Mouse (Mus musculus): ENCODE measurements around the gene Prpf6. TPM values are rescaled to one million over a fixed set of nuclear protein-coding genes. Genes with fewer than 3 reads are reported as not detected.
A peak's percentile ranks its signal among the peaks of the same experiment; 100 is the strongest.

Prpf6 gene
- total and polyA plus RNA-seq, 3 experiments = 58.7 to 69.4 TPM; not detected in 1

GRCm38 (mm10) chr2:181662620-181663297 is 71.1 kb downstream of the Prpf6 start:
- no peak for TF ChIP-seq BHLHE40 (IDR thresholded peaks at IDR 0.05; ENCODE audit: borderline replicate concordance, low read depth, low read length)
- no peak for TF ChIP-seq ZMIZ1 (IDR thresholded peaks at IDR 0.05; ENCODE audit: low read depth, low read length)
- Histone ChIP-seq H3K27me3 (ENCODE audit: control insufficient read depth in 1 of 2, insufficient read depth in 2 of 2, low read length in 2 of 2) (no peaks in the 10 kb centered on the region; a peak in 1 of 4 replicates), H3K79me2 (ENCODE audit: control insufficient read depth, insufficient read depth, low read length, poor library complexity) (no peaks in the 10 kb centered on the region), H3K36me3 (ENCODE audit: control insufficient read depth in 1 of 2, insufficient read depth in 2 of 2, low read length in 2 of 2) (no peaks in the 10 kb centered on the region), H3K4me3 (ENCODE audit: control insufficient read depth in 1 of 2, insufficient read depth in 1 of 2, low read depth in 2 of 2, low read length in 2 of 2) (no peak overlapping the region), H3K4me1 (ENCODE audit: control insufficient read depth in 1 of 2, insufficient read depth in 2 of 2, low read length in 2 of 2) (peaks cover 0 to 12% of the 10 kb centered on the region in 2 experiments; a peak in 2 of 4 replicates), H3K9ac (ENCODE audit: control insufficient read depth, low read depth, low read length, poor library complexity, severe bottlenecking) (no peak overlapping the region), H3K27ac (ENCODE audit: control insufficient read depth, low read depth, low read length) (no peak overlapping the region), H3K9me3 (replicated peaks; ENCODE audit: insufficient read depth, low read length) (no peaks in the 10 kb centered on the region)
- DNase-seq (ENCODE audit: low read depth, low spot score) = no peak

DNA sequence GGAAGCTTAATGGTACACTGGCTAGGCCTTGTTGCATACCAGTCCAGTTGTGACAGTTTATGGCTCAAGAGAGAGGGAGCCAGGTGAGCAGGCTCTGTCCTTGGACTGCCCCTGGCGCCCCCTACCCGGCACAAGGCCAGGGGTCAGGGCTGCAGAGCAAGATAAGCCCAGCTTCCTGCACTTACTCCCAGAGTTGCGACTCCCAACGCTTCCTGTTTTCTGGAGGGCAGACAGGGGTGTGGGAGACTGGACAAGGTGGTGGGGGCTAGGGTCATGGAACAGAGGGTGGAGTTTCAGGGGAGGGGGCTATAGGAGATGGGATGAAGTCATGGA is 71.6 kb downstream of the Prpf6 start:
- no peak overlapping the region for H3K27ac ChIP-seq (ENCODE audit: control insufficient read depth, low read depth, low read length)
- TF ChIP-seq ZMIZ1 (IDR thresholded peaks at IDR 0.05; ENCODE audit: low read depth, low read length) = no peak
- peak; percentile 55 for TF ChIP-seq TAL1 (IDR thresholded peaks at IDR 0.05; ENCODE audit: low read length)
- no peak overlapping the region for H3K9ac ChIP-seq (ENCODE audit: control insufficient read depth, low read depth, low read length, poor library complexity, severe bottlenecking)
- H3K27me3 ChIP-seq (ENCODE audit: control insufficient read depth in 1 of 2, insufficient read depth in 2 of 2, low read length in 2 of 2) = peaks cover 0 to 2% of the 10 kb centered on the region in 2 experiments; a peak in 2 of 4 replicates
- peaks cover 0 to 12% of the 10 kb centered on the region in 2 experiments; a peak in 2 of 4 replicates for H3K4me1 ChIP-seq (ENCODE audit: control insufficient read depth in 1 of 2, insufficient read depth in 2 of 2, low read length in 2 of 2)
- DNase-seq (ENCODE audit: low read depth, low spot score) = no peak
- no peak overlapping the region for H3K4me3 ChIP-seq (ENCODE audit: control insufficient read depth in 1 of 2, insufficient read depth in 1 of 2, low read depth in 2 of 2, low read length in 2 of 2)
- H3K9me3 ChIP-seq (replicated peaks; ENCODE audit: insufficient read depth, low read length) = no peaks in the 10 kb centered on the region
- no peaks in the 10 kb centered on the region for H3K79me2 ChIP-seq (ENCODE audit: control insufficient read depth, insufficient read depth, low read length, poor library complexity)
- no peaks in the 10 kb centered on the region for H3K36me3 ChIP-seq (ENCODE audit: control insufficient read depth in 1 of 2, insufficient read depth in 2 of 2, low read length in 2 of 2)

GRCm38 (mm10) chr2:181670285-181670912 is 78.7 kb downstream of the Prpf6 start:
- no peak for DNase-seq (ENCODE audit: low read depth, low spot score)
- Histone ChIP-seq H3K36me3 (ENCODE audit: control insufficient read depth in 1 of 2, insufficient read depth in 2 of 2, low read length in 2 of 2) (no peaks in the 10 kb centered on the region), H3K9ac (ENCODE audit: control insufficient read depth, low read depth, low read length, poor library complexity, severe bottlenecking) (no peak overlapping the region), H3K27ac (ENCODE audit: control insufficient read depth, low read depth, low read length) (no peak overlapping the region), H3K4me3 (ENCODE audit: control insufficient read depth in 1 of 2, insufficient read depth in 1 of 2, low read depth in 2 of 2, low read length in 2 of 2) (no peak overlapping the region), H3K9me3 (replicated peaks; ENCODE audit: insufficient read depth, low read length) (no peaks in the 10 kb centered on the region), H3K27me3 (ENCODE audit: control insufficient read depth in 1 of 2, insufficient read depth in 2 of 2, low read length in 2 of 2) (peaks cover 3 to 6% of the 10 kb centered on the region in 2 experiments; a peak in 2 of 4 replicates), H3K4me1 (ENCODE audit: control insufficient read depth in 1 of 2, insufficient read depth in 2 of 2, low read length in 2 of 2) (peaks cover 0 to 3% of the 10 kb centered on the region in 2 experiments; a peak in 1 of 4 replicates), H3K79me2 (ENCODE audit: control insufficient read depth, insufficient read depth, low read length, poor library complexity) (no peaks in the 10 kb centered on the region)
- TF ChIP-seq GATA1 (IDR thresholded peaks at IDR 0.05; ENCODE audit: low read depth, low read length) (no peak), TCF12 (IDR thresholded peaks at IDR 0.05; ENCODE audit: low read depth, low read length) (no peak)

DNA sequence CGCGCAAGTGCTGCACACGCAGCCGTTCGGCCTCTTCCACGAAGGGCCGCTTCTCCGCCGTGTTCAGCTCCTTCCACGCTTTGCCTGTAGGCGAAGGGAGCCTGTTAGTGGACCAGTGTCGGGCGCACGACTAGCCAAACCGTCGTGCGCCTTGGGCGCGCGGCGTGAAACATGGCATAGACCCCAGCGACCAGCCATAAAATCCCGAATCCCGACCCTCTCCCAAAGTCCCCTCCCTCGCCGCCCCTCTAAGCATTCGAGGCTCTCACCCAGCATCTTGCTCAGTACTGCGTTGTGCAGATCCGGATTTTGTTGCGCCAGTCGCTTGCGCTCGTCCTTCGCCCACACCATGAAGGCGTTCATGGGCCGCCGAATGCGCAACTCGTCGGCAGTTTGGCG is 79.2 kb downstream of the Prpf6 start:
- no peaks in the 10 kb centered on the region for H3K9me3 ChIP-seq (replicated peaks; ENCODE audit: insufficient read depth, low read length)
- peaks cover 0 to 8% of the 10 kb centered on the region in 2 experiments; a peak in 1 of 4 replicates for H3K4me1 ChIP-seq (ENCODE audit: control insufficient read depth in 1 of 2, insufficient read depth in 2 of 2, low read length in 2 of 2)
- no peak overlapping the region for H3K27ac ChIP-seq (ENCODE audit: control insufficient read depth, low read depth, low read length)
- no peak for DNase-seq (ENCODE audit: low read depth, low spot score)
- H3K4me3 ChIP-seq (ENCODE audit: control insufficient read depth in 1 of 2, insufficient read depth in 1 of 2, low read depth in 2 of 2, low read length in 2 of 2) = no peak overlapping the region
- TF ChIP-seq UBTF (IDR thresholded peaks at IDR 0.05; ENCODE audit: borderline replicate concordance, insufficient read depth, low read depth, low read length) = no peak
- TF ChIP-seq GABPA (IDR thresholded peaks at IDR 0.05; ENCODE audit: low read depth, low read length) = no peak
- TF ChIP-seq MYC (IDR thresholded peaks at IDR 0.05; ENCODE audit: low read depth, low read length) = no peak
- TF ChIP-seq CTCF (IDR thresholded peaks at IDR 0.05 in 2 of 3, conservative IDR thresholded peaks at IDR 0.05 in 1 of 3; ENCODE audit: control insufficient read depth in 1 of 3, insufficient read depth in 1 of 3, low read depth in 2 of 3, low read length in 3 of 3, poor library complexity in 1 of 3, severe bottlenecking in 1 of 3) = no peak
- TF ChIP-seq BHLHE40 (IDR thresholded peaks at IDR 0.05; ENCODE audit: borderline replicate concordance, low read depth, low read length) = no peak
- no peak for TF ChIP-seq MAX (IDR thresholded peaks at IDR 0.05; ENCODE audit: low read length)
- TF ChIP-seq KAT2A (conservative IDR thresholded peaks at IDR 0.05; ENCODE audit: low read depth, low read length) = no peak
- TF ChIP-seq CHD1 (IDR thresholded peaks at IDR 0.05; ENCODE audit: low read depth, low read length) = no peak
- no peak for TF ChIP-seq ZNF384 (IDR thresholded peaks at IDR 0.05; ENCODE audit: low read depth, low read length)
- no peak for TF ChIP-seq CHD2 (IDR thresholded peaks at IDR 0.05; ENCODE audit: low read length)
- TF ChIP-seq POLR2A (IDR thresholded peaks at IDR 0.05; ENCODE audit: control insufficient read depth in 1 of 2, insufficient read depth in 1 of 2, low read depth in 1 of 2, low read length in 2 of 2, poor library complexity in 1 of 2) = no peak
- TF ChIP-seq POLR2AphosphoS2 (IDR thresholded peaks at IDR 0.05; ENCODE audit: low read length) = no peak
- no peak overlapping the region for H3K9ac ChIP-seq (ENCODE audit: control insufficient read depth, low read depth, low read length, poor library complexity, severe bottlenecking)
- 0 out of 4 replicates have a peak, but pooled peaks cover 0 to 2% of the 10 kb centered on the region in 2 experiments for H3K36me3 ChIP-seq (ENCODE audit: control insufficient read depth in 1 of 2, insufficient read depth in 2 of 2, low read length in 2 of 2)
- no peaks in the 10 kb centered on the region for H3K79me2 ChIP-seq (ENCODE audit: control insufficient read depth, insufficient read depth, low read length, poor library complexity)
- H3K27me3 ChIP-seq (ENCODE audit: control insufficient read depth in 1 of 2, insufficient read depth in 2 of 2, low read length in 2 of 2) = peaks cover 3 to 6% of the 10 kb centered on the region in 2 experiments; a peak in 2 of 4 replicates
